Mouse (Mus musculus) G1E-ER4 (cell line): Measurements from ENCODE around the gene Synpo2. TPM values are rescaled to one million over a fixed set of nuclear protein-coding genes. Genes with fewer than 3 reads are reported as not detected.

ENCODE experiments used
- GATA1 ChIP-seq: IDR thresholded peaks from one replicate; pipeline ENCODE4 v1.8.0; 2012; ENCODE audit warnings: low read length, inconsistent platforms
- polyA plus RNA-seq: library from polyadenylated mRNA; stranded (reverse); fragments of >175 nt; gene quantifications from 2 replicates; pipeline ENCODE4 v1.2.3, GENCODE M21; 2012

Gene Synpo2
- polyA plus RNA-seq, 1 experiment = 0.11 TPM

DNA sequence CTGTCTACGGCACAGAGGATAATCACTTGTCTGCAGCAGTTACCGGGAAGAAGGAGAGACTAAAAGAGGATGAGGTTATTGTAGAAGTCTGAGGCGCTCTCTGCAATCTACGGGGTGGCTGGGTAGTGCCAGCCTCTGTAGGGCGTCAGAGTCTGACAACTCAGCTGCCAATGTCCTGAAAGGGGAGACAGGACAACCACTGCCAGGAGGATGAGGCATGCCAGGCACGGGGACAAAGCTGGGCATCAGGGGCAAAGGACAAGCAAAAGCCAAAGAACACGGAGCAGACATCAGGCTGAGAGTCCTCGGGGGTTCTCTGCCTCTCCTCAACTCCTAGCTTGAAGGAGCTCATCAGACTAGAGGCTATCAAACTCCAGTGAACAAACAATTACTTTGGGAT, 82.6 kb downstream of the Synpo2 start:
- TF ChIP-seq GATA1 = no peak

DNA sequence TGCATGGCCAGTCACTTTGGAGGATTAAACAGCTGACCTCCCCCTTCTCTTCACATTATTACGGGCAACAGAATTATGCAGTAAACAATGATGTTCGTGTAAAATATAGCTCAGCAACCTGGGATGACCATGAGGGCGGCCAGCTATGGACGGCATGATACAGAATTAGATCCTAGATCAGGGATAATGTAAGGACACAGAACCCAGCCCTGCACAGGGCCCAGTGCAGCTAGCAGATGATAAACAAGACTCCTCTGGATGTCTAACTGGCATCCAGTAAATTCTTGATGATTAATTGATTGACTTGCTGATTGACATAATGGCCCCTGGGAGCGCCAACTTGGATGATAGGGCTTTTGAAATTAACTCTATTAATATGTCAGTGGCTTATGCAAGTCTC, 83.0 kb downstream of the Synpo2 start:
- TF ChIP-seq GATA1 = no peak

DNA sequence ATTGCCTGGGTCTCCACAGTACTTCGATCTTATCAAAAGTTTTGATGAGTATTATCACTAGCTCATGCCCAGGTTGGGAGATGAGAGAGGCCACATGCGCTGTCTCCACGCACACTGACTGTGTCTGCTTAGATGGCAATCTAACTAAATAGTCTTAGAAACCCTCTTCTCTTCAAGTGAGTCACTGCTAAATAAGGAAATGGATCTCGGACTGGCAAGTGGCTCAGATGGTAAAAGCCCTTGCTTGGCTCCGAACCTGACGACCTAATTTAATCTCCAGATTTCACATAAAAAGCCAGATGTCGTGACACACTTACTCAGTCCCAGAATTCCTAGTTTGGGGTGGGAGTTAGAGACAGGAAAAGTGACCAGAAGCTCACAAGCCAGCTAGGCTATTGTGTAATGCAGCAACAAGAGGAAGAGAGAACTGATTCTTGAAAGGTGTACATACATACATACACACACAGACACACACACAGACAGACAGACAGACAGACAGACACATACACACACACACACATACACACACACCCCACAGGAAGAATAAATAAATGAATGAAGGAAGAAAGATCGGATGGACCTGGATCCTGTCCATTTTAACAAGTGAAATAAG, 85.3 kb downstream of the Synpo2 start:
- no peak for TF ChIP-seq GATA1

DNA sequence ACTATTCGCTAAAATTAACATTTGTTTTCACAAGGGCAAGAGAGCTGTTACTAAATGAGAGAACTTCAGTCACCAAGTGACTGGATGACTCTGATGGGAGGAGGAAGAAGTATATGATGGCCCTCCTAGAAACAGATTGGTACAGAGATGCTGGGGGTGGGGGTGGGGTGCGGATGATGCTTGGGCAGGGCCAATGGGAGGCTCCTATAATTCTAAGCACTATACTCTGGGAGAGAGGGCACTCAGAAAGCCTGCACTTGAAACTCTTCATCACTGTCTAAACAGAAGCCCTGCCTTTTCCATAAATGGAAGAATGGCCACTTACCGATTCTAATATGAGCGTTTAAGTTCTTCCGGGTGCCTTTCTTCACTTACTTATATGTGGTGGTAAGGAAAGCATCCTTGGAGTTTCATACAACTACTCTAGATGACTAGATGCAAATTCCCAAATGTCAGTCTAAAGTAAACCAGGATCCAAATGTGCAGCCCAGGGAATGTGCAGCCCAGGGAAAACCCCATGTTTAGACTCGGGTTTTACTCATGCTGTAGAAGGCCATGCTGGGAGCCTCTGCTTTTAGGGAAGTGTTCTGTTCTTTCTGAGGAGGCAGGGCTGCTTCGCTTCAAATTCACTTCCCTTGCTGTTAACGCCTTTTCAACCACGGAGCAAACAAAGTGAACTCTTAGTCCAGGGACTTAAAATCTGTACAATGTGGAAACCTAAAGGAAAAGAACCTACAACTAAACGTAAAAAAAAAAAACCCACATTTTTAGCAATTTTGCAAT, 86.4 kb downstream of the Synpo2 start:
- TF ChIP-seq GATA1 = no peak

DNA sequence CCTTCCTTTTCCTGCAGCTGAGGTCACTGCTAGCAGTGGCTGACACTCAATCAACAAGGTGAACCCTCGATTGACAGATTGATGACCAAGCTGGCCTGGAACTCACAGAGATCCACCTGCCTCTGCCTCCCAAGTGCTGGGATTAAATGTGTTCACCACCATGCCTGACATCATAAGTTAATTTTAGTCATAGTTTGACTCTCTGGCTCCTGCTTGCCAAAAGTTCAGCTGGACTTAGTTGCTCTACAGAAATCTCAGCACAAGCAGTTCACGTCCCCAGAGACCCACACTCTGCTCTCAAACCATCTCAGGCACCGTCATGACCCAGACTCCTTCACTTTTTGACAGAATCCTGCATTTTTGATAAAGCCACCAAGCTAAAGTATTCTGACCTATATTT, 87.3 kb downstream of the Synpo2 start:
- TF ChIP-seq GATA1 = no peak

DNA sequence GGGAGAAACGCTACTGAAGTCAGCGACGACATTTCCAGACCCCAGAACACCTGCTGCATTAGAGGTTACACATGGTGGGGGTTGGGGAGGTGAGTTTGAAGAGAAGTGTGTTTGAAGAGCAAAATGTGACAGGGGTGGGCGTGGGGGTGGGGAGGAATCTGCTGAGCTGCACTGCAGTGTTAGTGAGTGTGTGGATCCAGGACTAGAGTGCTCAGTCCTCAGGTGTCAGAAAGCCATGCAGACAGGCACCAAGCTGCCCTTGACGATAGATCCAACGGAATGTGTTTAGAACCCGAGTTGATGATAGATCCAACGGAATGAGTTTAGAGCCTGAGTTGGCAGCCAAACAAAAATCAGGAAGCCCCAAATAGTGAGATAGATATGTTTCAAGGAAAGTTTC, 89.4 kb downstream of the Synpo2 start:
- no peak for TF ChIP-seq GATA1

DNA sequence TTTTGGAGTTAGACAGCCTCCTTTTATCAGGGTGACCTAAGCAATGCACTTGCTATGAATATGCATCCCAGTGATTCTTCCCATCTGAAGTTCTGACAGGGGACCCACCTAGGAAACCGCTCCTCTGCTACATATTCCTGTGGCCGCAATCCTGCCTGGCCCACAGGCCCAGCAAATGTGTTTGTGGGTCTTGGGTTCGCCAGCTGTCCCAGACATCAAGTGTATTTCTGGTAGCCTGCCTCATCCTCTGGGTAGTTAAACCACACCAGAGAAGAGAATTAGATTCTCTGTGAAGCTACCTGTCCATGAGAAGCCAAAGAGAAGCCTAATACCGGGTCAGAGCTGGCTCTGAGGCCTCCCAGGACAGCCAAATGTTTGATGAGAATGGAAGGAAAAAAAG, 90.0 kb downstream of the Synpo2 start:
- no peak for TF ChIP-seq GATA1

DNA sequence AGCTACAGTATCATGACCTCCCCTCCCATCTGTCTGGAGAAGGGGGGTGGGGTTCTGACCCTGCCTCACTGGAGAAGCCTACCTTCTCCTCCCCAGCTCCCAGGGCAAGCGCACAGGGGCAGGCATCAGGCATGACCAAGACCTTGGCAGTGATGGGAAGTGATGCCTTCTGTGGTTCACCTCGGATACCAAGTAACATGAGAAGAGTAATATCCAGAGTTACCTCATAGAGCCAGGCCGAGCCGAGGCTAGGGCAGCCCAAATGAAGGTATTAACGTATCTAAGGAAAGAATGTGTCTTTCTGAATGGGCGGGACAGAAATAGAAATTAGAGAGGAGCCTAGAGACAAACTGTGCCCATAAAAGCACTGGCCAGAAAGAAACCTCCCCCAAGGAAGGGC, 92.5 kb downstream of the Synpo2 start:
- no peak for TF ChIP-seq GATA1

DNA sequence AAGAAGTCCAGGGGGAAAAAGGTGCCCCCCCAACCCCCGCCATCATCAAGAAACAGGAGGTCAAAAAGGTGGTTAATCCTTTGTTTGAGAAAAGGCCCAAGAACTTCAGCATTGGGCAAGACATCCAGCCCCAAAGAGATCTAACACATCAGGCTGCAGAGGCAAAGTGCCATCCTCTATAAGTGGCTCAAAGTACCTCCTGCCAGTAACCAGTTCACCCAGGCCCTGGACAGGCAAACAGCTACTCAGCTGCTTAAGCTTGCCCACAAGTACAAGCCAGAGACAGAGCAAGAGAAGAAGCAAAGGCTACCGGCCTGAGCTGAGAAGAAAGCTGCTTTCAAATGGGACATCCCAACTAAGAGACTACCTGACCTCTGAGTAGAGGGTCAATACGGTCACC, 93.7 kb downstream of the Synpo2 start:
- no peak for TF ChIP-seq GATA1

DNA sequence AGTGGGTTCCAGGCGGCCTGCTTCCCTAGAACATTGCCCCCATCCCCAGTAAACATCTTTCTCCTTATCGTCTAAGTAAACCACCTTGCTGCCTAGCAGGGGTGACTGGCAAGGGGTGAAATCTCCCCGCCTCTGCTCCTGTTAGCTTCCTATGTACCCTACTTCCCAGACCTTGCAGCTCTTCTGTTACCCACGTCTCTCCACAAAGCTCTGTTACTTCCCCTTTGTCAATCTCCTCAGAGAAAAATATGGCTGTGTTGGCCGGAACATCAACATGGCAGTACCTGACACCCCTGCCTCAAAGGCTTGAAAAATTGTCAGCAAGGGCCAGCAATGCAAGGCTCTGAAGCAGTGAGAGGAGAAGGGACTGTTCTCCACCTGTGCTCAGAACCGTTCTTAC, 94.9 kb downstream of the Synpo2 start:
- TF ChIP-seq GATA1 = no peak

DNA sequence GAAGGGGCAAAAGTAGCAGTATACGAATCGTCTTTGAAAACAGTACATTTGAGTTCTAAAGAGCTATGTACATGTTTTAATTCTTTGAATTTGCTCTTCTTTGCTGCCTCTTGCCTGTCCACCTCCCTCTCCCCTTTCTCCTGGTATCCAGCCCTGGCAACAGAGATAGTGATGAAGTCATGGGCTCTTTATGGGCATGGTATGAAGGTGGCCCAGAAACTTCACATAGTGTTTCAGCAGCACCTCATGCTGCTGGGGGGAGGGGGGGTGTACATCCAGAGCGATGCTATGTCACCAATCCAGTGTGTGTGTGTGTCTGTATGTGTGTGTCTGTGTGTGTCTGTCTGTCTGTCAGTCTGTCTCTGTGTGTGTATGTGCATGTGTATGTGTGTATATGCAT, 95.8 kb downstream of the Synpo2 start:
- TF ChIP-seq GATA1 = no peak

DNA sequence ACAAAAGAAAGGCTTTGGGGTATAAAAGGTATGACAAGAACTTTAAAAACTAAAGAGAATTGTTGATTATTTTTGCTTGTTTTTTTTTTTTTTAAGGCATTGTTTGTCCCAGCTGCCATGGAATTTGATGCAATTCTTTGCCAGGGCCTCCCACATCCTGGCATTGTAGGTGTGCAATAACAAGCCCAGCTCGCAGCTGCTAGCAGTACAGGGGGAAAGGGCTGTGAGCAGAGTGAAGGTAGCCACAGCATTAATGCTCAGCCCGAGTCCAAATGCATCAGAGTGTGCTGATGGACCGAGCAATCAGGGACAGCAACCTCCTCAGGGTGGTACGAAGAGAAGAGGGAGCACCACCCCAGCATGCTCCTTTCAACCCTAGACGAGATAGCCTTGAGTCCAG, 96.3 kb downstream of the Synpo2 start:
- no peak for TF ChIP-seq GATA1

DNA sequence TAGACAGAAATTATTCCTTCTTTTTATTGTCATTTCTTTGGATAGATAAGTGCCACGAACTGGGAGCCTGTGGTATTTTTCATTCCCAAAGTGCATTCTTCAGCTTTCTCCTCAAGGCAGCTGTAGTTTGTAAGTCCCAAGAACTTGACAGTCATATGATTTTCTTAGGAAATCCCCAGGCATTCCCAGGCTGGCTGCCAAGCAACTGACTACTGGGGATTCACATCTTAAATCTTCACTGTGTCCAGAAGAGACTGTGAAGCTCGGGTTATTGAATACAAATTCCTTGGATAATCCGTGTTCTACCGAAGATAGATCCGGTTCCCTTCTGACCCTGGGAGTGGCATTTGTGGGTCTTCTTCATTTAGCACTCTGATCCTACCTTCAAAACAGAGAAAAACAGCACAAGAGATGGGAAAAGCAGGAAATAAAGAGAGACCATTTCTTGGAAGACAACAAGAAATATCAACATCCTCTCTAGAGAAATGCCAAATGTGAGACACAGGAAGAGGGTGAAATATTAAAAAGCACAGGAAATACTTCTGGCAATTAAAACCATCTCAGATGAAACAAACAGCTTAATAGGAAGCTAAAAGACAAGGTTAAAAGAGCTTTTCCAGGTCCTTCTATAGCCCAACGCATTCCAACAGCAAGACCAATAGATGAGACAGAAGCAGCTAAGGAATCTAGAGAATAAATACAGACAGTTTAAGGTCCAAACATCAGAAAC, 97.5 kb downstream of the Synpo2 start:
- TF ChIP-seq GATA1 = no peak

DNA sequence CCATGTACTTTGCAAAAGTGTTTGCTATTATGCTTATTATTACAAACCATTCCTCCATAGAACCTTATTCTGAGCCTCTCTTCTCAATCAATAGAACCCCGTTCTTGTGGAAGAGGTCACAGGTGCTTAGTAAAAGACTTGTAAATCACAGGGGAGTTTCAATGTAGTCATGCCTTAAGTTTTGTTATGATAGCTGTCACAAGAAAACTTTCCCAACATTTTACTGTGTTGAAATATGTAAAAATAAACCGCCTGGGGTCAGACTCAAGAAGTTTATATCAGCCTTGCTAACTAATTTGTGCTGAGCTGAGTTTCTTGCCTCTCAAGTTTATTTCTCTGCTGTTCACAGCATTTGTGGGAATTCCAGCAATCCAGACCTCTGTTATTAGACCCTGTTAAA, 103.8 kb downstream of the Synpo2 start:
- TF ChIP-seq GATA1 = no peak

DNA sequence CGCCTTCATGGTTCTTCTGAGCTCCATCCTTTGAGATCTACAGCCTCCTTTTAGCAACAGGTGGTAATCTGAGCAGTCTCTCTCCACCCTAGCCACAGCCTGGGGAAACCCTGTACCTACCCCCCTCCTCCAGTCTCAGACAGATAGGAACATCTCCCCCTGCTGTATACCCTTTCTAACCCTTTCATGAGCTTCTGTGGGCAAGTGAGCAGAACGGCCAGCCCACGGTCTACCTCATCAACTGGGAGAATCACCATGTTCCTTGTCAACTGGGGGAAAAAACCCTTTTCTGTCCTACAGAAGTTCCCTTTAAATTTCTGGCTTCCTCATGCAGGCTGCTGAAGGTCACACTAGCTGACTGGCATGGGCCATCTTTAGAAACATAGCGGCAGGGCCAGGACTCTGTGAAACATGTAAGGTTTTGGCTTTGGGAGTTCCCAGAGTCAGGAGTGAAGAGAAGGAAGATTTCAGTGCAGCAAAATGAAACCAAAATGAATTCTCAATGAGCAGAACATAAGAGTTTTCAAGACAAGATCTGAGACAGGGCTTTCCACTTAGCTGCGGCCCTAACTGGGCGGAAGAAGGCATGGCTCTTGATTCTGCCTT, 104.7 kb downstream of the Synpo2 start:
- no peak for TF ChIP-seq GATA1
